Mouse (Mus musculus): ENCODE measurements around the gene Pheta1.

Pheta1 gene

DNA sequence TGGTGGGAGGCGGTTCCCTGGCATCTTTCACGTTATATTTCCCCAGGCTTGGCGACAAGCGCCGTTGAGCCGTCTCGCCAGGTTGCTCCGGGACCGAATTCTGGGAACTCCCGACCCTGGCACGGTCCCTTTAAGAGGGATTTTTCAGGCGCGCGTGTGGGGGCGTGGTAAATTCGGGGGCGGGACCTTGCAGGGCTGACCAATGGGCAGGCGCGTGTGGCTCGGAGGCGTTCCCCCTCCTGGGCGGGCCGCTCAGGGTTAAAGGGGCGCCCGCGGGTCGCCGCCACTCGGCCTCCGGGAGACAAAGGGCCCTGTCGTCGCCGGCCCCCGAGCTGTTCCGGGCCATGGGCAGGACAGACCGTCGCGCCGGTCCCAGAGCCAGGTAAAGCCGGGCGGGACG lies at the start of gene Pheta1:
Gene Pheta1, plus strand, starts transcription at position 242 of the 400 bp plus-strand sequence.
- in situ Hi-C loops (cut with MboI; ENCODE audit: low sequenced_read_pairs) = no loop called here

- in situ Hi-C loops (cut with MboI; ENCODE audit: low sequenced_read_pairs) = no loop called here
Observed at GRCm38 (mm10) chr5:121807186-121807585, 41.6 kb upstream of the Pheta1 start.

- in situ Hi-C loops (cut with MboI; ENCODE audit: low sequenced_read_pairs) = no loop called here
Observed at GRCm38 (mm10) chr5:121808202-121808601, 40.6 kb upstream of the Pheta1 start.

GRCm38 (mm10) chr5:121809667-121810224 lies 39.0 kb upstream of the Pheta1 start:
- in situ Hi-C loops (cut with MboI; ENCODE audit: low sequenced_read_pairs) = no loop called here

- in situ Hi-C loops (cut with MboI; ENCODE audit: low sequenced_read_pairs) = no loop called here
Observed at GRCm38 (mm10) chr5:121810331-121811151, 38.2 kb upstream of the Pheta1 start.

DNA sequence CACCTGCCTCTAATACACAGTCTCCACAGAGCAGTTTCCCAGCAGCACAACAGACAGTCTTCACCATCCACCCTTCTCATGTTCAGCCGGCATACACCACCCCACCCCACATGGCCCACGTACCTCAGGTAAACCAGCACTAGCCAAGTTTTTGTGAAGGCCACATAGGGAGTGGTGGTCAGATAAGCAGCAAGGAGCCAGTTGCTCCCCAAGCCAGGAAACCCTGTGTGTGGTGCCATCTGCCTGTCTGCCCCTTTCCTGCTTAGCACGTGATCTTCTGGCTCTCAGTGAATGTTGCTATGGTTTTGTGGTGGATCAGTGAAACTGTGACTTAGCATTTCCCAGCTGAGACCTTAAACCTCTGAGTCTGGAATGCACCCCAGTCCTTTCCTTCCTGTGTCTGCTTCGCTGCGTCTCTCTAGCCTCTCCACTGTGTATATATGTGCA lies 37.3 kb upstream of the Pheta1 start:
- in situ Hi-C loops (cut with MboI; ENCODE audit: low sequenced_read_pairs) = no loop called here

GRCm38 (mm10) chr5:121812526-121813243 lies 36.1 kb upstream of the Pheta1 start:
- in situ Hi-C loops (cut with MboI; ENCODE audit: low sequenced_read_pairs) = no loop called here

- in situ Hi-C loops (cut with MboI; ENCODE audit: low sequenced_read_pairs) = no loop called here
Observed at GRCm38 (mm10) chr5:121813744-121814143, 35.0 kb upstream of the Pheta1 start.

DNA sequence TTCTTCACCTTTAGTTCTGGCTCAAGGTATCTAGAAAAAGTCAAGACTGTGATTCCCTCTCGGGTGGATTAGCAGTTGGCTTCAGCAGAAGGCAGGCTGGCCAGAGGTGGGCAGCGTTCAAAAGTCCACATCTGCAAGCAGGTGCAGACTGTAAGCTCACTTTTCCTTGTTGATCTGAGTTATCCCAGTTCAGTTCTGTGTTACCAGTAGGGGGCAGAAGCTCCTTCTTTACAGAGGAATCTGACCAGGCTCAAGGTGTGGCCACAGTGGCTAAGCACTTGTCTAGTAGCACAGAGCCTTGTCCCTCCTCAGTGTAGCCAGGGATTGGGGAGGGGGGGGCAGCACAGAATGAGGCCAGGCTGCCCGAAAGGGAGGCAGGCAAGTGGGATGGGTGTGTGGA lies 33.7 kb upstream of the Pheta1 start:
- in situ Hi-C loops (cut with MboI; ENCODE audit: low sequenced_read_pairs) = no loop called here

DNA sequence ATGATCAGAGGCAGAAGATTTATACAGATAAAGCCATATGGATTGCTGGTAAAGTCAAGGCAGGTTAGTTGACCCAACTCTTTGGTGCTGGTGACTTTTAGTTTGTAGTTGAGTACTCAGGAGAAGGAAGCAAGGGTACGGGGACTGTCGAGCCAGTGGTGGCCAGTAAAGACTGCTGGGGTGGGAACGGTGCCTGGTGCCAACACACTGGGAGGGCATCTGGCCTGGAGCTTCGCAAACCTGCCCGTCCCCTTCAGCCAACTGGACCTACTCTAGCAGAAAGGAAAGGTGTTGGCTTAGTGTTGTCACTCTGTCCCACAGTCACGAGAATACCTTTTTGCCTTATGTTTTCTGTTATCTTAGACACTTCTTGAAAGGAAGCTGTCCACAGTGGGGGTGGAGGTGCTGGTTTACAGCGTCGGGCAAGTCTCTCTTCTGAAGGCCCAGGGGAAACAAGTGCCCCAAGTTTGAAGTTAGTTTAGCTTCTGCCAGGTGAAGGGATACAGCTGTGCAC lies 32.9 kb upstream of the Pheta1 start:
- in situ Hi-C loops (cut with MboI; ENCODE audit: low sequenced_read_pairs) = no loop called here

- in situ Hi-C loops (cut with MboI; ENCODE audit: low sequenced_read_pairs) = no loop called here
Observed at GRCm38 (mm10) chr5:121816611-121817010, 32.2 kb upstream of the Pheta1 start.

GRCm38 (mm10) chr5:121817551-121817950 lies 31.2 kb upstream of the Pheta1 start:
- in situ Hi-C loops (cut with MboI; ENCODE audit: low sequenced_read_pairs) = no loop called here

DNA sequence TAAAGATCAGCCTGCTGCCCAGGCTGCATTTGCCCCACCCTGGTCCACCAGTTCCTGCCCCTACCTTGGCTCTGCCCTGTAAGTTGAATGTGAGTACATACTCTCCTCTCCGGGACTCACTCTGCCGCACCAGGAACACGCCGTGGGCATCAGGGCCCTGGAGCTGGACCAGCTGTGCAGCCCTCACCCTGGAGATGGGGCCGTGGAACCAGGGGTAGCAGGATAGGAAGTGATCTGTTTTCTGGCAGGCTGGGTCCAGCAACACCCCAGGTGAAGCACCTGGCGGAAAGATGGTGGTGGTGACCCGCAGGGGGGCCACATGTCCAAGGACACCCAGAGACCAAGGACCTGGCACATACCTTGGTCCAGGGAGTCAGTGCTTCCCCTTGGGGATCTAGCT lies 30.4 kb upstream of the Pheta1 start:
- in situ Hi-C loops (cut with MboI; ENCODE audit: low sequenced_read_pairs) = no loop called here

- in situ Hi-C loops (cut with MboI; ENCODE audit: low sequenced_read_pairs) = no loop called here
Observed at GRCm38 (mm10) chr5:121818862-121819261, 29.9 kb upstream of the Pheta1 start.

DNA sequence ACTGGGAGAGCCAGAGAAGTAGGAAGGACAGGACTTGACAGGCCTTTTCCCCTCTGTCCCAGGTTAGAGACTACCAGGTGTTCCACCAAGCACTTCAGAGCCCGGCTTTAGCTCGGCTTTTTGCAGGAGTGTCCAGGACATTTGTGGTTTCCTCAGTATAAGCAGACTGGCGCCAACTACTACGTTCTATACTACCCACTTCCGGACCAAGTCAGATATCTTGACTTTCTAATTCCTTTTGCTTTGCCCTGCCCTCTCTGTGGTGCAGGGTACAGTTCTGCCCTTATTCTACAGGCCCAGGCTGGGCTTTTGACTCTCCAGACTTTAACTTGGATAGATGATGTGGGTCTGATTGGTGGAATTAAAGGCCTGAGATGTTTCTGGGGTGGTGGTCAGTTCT lies 29.2 kb upstream of the Pheta1 start:
- in situ Hi-C loops (cut with MboI; ENCODE audit: low sequenced_read_pairs) = no loop called here

- in situ Hi-C loops (cut with MboI; ENCODE audit: low sequenced_read_pairs) = no loop called here
Observed at GRCm38 (mm10) chr5:121820161-121820560, 28.6 kb upstream of the Pheta1 start.

- in situ Hi-C loops (cut with MboI; ENCODE audit: low sequenced_read_pairs) = no loop called here
Observed at GRCm38 (mm10) chr5:121820657-121821056, 28.1 kb upstream of the Pheta1 start.

DNA sequence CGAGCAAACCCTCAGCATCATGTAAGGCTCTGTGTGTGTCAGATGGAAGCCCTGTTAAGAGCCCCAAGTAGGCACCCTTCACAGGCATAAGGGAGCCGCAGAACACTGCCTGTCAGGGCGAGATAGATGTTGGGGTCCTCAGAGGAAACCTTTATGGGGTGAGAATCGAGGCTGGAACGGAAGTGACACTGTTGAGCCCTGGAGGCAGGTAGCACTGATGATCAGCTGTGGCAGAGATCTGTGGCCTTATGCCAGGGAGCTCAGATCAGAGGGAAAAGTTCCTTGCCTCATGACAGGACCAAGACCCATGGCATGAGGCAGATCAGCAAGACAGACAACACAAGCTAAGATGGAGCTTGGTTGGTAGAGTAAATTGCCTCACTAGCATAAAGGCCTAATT lies 27.7 kb upstream of the Pheta1 start:
- in situ Hi-C loops (cut with MboI; ENCODE audit: low sequenced_read_pairs) = no loop called here

DNA sequence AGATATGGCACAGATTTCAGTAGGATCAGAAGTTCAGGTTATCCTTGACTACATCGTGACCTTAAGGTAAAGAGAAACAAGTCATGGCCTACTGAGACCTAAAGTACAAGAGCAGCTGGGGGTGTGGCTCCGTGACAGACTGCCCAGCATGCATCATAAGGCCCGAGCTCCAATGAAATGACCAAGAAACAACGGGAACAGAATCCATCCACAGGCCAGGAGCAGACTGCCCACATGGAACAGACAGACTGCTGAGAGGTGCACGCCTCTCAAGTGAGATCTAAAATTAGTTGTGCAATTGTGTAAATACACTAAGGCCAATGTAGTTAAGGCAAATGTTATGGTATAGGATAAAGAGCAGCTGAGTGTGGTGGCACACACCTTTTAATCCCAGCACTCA lies 27.2 kb upstream of the Pheta1 start:
- in situ Hi-C loops (cut with MboI; ENCODE audit: low sequenced_read_pairs) = no loop called here

GRCm38 (mm10) chr5:121822786-121823505 lies 25.8 kb upstream of the Pheta1 start:
- in situ Hi-C loops (cut with MboI; ENCODE audit: low sequenced_read_pairs) = no loop called here

GRCm38 (mm10) chr5:121823668-121824067 lies 25.1 kb upstream of the Pheta1 start:
- in situ Hi-C loops (cut with MboI; ENCODE audit: low sequenced_read_pairs) = no loop called here
